Mouse (Mus musculus): ENCODE results near the gene Gm19402. TPM values are rescaled to one million over a fixed set of nuclear protein-coding genes. Genes with fewer than 3 reads are reported as not detected.
"Not testable (repeated sequence)": the region's sequence is repeated elsewhere in the genome, so short reads cannot be mapped to it uniquely, and the experiment has no call there.

Gene Gm19402
- not detected in 2 replicates for polyA plus RNA-seq (2014; fragmentation: Nextera tagmentation; extraction: Ambion mirVana)

DNA sequence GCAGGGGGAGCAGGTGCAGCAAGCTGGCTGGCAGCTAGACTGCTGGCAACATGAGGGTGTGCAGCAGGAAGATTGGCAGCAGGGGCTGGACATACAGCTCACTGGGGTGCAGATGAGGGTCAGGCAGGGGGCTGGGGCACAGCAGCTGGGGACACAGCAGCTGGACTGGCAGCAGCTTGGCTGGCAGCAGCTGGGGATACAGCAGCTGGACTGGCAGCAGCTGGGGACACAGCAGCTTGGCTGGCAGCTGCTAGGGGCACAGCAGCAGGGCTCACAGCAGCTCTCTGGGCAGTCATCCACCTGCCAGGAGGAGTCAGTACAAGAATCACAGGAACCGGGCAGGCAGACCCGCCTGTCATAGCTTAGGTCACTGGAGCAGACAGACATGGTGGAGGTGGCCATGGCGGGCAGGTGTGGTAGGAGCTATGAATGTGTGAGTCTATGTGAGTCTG is at the start of gene Gm19402:
Gm19402 (minus strand) TSS at position 402 of the 452 bp plus-strand sequence.
- not testable (repeated sequence) for H3K4me1 ChIP-seq (ENCODE audit: control insufficient read depth in 2 of 2, insufficient read depth in 2 of 2, low read length in 2 of 2); H3K9me3 ChIP-seq (ENCODE audit: control insufficient read depth, low read length); H3K4me3 ChIP-seq (ENCODE audit: control insufficient read depth in 1 of 2, insufficient read depth in 1 of 2, low read depth in 1 of 2, low read length in 2 of 2); ATAC-seq (ENCODE audit: insufficient number of reproducible peaks, insufficient read depth, low FRiP score, low read depth); H3K36me3 ChIP-seq (ENCODE audit: control insufficient read depth, insufficient read depth, low read length); H3K9ac ChIP-seq (ENCODE audit: low read length); H3K4me2 ChIP-seq (ENCODE audit: low read length); H3K27ac ChIP-seq (replicated peaks in 1 of 2; ENCODE audit: control insufficient read depth in 1 of 2, insufficient read depth in 1 of 2, low read depth in 2 of 2, low read length in 2 of 2)
- 73% methylated on average over 3 of the region's 3 CpGs for WGBS
- peaks cover 44% of the 10 kb centered on the region for H3K27me3 ChIP-seq (ENCODE audit: control insufficient read depth, insufficient read depth, low read length)

DNA sequence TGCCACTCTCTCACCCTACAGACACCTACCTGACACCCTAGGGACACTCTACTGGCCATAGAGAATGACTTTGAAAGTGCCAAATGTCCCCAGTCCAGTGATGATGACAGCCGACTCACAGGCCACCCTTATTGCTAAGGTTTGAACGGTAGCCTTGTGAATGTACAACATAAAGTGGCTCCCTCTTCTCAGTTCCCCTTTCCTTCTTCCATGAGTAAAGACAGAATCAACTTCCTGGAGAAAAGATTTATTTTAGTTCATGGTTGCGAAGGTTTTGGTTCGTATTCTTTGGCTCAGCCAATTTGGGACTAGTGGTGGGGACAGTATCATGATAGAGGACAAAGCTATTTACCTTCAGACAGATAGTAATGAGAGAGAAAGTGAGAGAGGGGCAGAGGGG is 48.4 kb upstream of the Gm19402 start:
- ATAC-seq (ENCODE audit: insufficient number of reproducible peaks, insufficient read depth, low FRiP score, low read depth) = no peak
- H3K36me3 ChIP-seq (ENCODE audit: control insufficient read depth, insufficient read depth, low read length) = no peaks in the 10 kb centered on the region
- H3K4me1 ChIP-seq (ENCODE audit: control insufficient read depth in 2 of 2, insufficient read depth in 2 of 2, low read length in 2 of 2) = no peaks in the 10 kb centered on the region
- no peaks in the 10 kb centered on the region for H3K27me3 ChIP-seq (ENCODE audit: control insufficient read depth, insufficient read depth, low read length)
- no peak overlapping the region for H3K27ac ChIP-seq (replicated peaks in 1 of 2; ENCODE audit: control insufficient read depth in 1 of 2, insufficient read depth in 1 of 2, low read depth in 2 of 2, low read length in 2 of 2)
- H3K9ac ChIP-seq (ENCODE audit: low read length) = no peak overlapping the region
- peaks cover 4% of the 10 kb centered on the region for H3K9me3 ChIP-seq (ENCODE audit: control insufficient read depth, low read length)
- no peak overlapping the region for H3K4me3 ChIP-seq (ENCODE audit: control insufficient read depth in 1 of 2, insufficient read depth in 1 of 2, low read depth in 1 of 2, low read length in 2 of 2)
- 71% methylated on average over 4 of the region's 4 CpGs for WGBS
- H3K4me2 ChIP-seq (ENCODE audit: low read length) = no peak overlapping the region

GRCm38 (mm10) chr10:77735928-77736327 is 45.4 kb upstream of the Gm19402 start:
- Histone ChIP-seq H3K4me3 (ENCODE audit: control insufficient read depth in 1 of 2, insufficient read depth in 1 of 2, low read depth in 1 of 2, low read length in 2 of 2) (no peak overlapping the region), H3K4me1 (ENCODE audit: control insufficient read depth in 2 of 2, insufficient read depth in 2 of 2, low read length in 2 of 2) (no peaks in the 10 kb centered on the region), H3K27ac (replicated peaks in 1 of 2; ENCODE audit: control insufficient read depth in 1 of 2, insufficient read depth in 1 of 2, low read depth in 2 of 2, low read length in 2 of 2) (no peak overlapping the region), H3K36me3 (ENCODE audit: control insufficient read depth, insufficient read depth, low read length) (no peaks in the 10 kb centered on the region), H3K27me3 (ENCODE audit: control insufficient read depth, insufficient read depth, low read length) (no peaks in the 10 kb centered on the region), H3K9ac (ENCODE audit: low read length) (no peak overlapping the region), H3K9me3 (ENCODE audit: control insufficient read depth, low read length) (peaks cover 4% of the 10 kb centered on the region), H3K4me2 (ENCODE audit: low read length) (no peak overlapping the region)
- WGBS = 96% methylated on average over 1 of the region's 1 CpGs
- no peak for ATAC-seq (ENCODE audit: insufficient number of reproducible peaks, insufficient read depth, low FRiP score, low read depth)

GRCm38 (mm10) chr10:77729241-77729640 is 38.7 kb upstream of the Gm19402 start:
- no peaks in the 10 kb centered on the region for H3K4me1 ChIP-seq (ENCODE audit: control insufficient read depth in 2 of 2, insufficient read depth in 2 of 2, low read length in 2 of 2)
- no peak overlapping the region for H3K27ac ChIP-seq (replicated peaks in 1 of 2; ENCODE audit: control insufficient read depth in 1 of 2, insufficient read depth in 1 of 2, low read depth in 2 of 2, low read length in 2 of 2)
- H3K4me2 ChIP-seq (ENCODE audit: low read length) = no peak overlapping the region
- no peaks in the 10 kb centered on the region for H3K36me3 ChIP-seq (ENCODE audit: control insufficient read depth, insufficient read depth, low read length)
- H3K9ac ChIP-seq (ENCODE audit: low read length) = no peak overlapping the region
- H3K4me3 ChIP-seq (ENCODE audit: control insufficient read depth in 1 of 2, insufficient read depth in 1 of 2, low read depth in 1 of 2, low read length in 2 of 2) = no peak overlapping the region
- no peaks in the 10 kb centered on the region for H3K27me3 ChIP-seq (ENCODE audit: control insufficient read depth, insufficient read depth, low read length)
- 52% methylated on average over 4 of the region's 4 CpGs for WGBS
- no peak for ATAC-seq (ENCODE audit: insufficient number of reproducible peaks, insufficient read depth, low FRiP score, low read depth)
- no peaks in the 10 kb centered on the region for H3K9me3 ChIP-seq (ENCODE audit: control insufficient read depth, low read length)

DNA sequence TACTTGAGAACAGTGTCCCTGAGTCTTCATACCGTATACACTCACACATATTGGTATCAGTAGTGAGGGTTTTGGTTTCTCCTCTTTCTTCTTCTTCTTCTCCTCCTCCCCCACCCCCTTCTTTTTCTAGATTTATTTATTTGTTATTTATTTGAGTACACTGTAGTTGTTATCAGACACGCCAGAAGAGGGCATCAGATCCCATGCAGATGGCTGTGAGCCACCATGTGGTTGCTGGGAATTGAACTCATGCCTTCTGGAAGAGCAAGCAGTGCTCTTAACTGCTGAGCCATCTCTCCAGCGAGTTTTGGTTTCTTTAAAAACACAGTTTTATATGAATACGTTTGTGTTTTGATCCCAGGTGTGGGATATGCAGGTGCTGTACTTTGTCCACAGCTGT is 37.7 kb upstream of the Gm19402 start:
- ATAC-seq (ENCODE audit: insufficient number of reproducible peaks, insufficient read depth, low FRiP score, low read depth) = no peak
- H3K9me3 ChIP-seq (ENCODE audit: control insufficient read depth, low read length) = no peaks in the 10 kb centered on the region

GRCm38 (mm10) chr10:77726186-77726585 is 35.6 kb upstream of the Gm19402 start, which contains the start of gene Gm10100:
Gene Gm10100 (plus strand): TSS chr10:77726486.
- Histone ChIP-seq H3K4me2 (ENCODE audit: low read length) (no peak within 1 kb of the TSS), H3K9ac (ENCODE audit: low read length) (no peak within 1 kb of the TSS), H3K27ac (replicated peaks in 1 of 2; ENCODE audit: control insufficient read depth in 1 of 2, insufficient read depth in 1 of 2, low read depth in 2 of 2, low read length in 2 of 2) (no peak within 1 kb of the TSS), H3K27me3 (ENCODE audit: control insufficient read depth, insufficient read depth, low read length) (no peaks in the 10 kb centered on the region), H3K4me3 (ENCODE audit: control insufficient read depth in 1 of 2, insufficient read depth in 1 of 2, low read depth in 1 of 2, low read length in 2 of 2) (no peak within 1 kb of the TSS), H3K9me3 (ENCODE audit: control insufficient read depth, low read length) (no peaks in the 10 kb centered on the region), H3K36me3 (ENCODE audit: control insufficient read depth, insufficient read depth, low read length) (no peaks in the 10 kb centered on the region), H3K4me1 (ENCODE audit: control insufficient read depth in 2 of 2, insufficient read depth in 2 of 2, low read length in 2 of 2) (no peaks in the 10 kb centered on the region)
- WGBS = 28% methylated on average over 3 of the region's 3 CpGs
- no peak for ATAC-seq (ENCODE audit: insufficient number of reproducible peaks, insufficient read depth, low FRiP score, low read depth)

More for the DNA sequence above, 37.7 kb upstream of the Gm19402 start:
- H3K27ac ChIP-seq (replicated peaks in 1 of 2; ENCODE audit: control insufficient read depth in 1 of 2, insufficient read depth in 1 of 2, low read depth in 2 of 2, low read length in 2 of 2) = no peak overlapping the region
- no peaks in the 10 kb centered on the region for H3K27me3 ChIP-seq (ENCODE audit: control insufficient read depth, insufficient read depth, low read length)
- no peak overlapping the region for H3K4me2 ChIP-seq (ENCODE audit: low read length)
- no peak overlapping the region for H3K9ac ChIP-seq (ENCODE audit: low read length)
- no peaks in the 10 kb centered on the region for H3K36me3 ChIP-seq (ENCODE audit: control insufficient read depth, insufficient read depth, low read length)
- no peaks in the 10 kb centered on the region for H3K4me1 ChIP-seq (ENCODE audit: control insufficient read depth in 2 of 2, insufficient read depth in 2 of 2, low read length in 2 of 2)
- 59% methylated on average over 4 of the region's 4 CpGs for WGBS
- no peak overlapping the region for H3K4me3 ChIP-seq (ENCODE audit: control insufficient read depth in 1 of 2, insufficient read depth in 1 of 2, low read depth in 1 of 2, low read length in 2 of 2)

- WGBS = 68% methylated on average over 8 of the region's 8 CpGs
- no peak overlapping the region for H3K9ac ChIP-seq (ENCODE audit: low read length)
- H3K4me3 ChIP-seq (ENCODE audit: control insufficient read depth in 1 of 2, insufficient read depth in 1 of 2, low read depth in 1 of 2, low read length in 2 of 2) = no peak overlapping the region
- H3K36me3 ChIP-seq (ENCODE audit: control insufficient read depth, insufficient read depth, low read length) = no peaks in the 10 kb centered on the region
- no peaks in the 10 kb centered on the region for H3K27me3 ChIP-seq (ENCODE audit: control insufficient read depth, insufficient read depth, low read length)
- no peaks in the 10 kb centered on the region for H3K4me1 ChIP-seq (ENCODE audit: control insufficient read depth in 2 of 2, insufficient read depth in 2 of 2, low read length in 2 of 2)
- no peak overlapping the region for H3K4me2 ChIP-seq (ENCODE audit: low read length)
- no peak for ATAC-seq (ENCODE audit: insufficient number of reproducible peaks, insufficient read depth, low FRiP score, low read depth)
- no peak overlapping the region for H3K27ac ChIP-seq (replicated peaks in 1 of 2; ENCODE audit: control insufficient read depth in 1 of 2, insufficient read depth in 1 of 2, low read depth in 2 of 2, low read length in 2 of 2)
- H3K9me3 ChIP-seq (ENCODE audit: control insufficient read depth, low read length) = no peaks in the 10 kb centered on the region
Measured at GRCm38 (mm10) chr10:77724855-77725254, 34.3 kb upstream of the Gm19402 start.

DNA sequence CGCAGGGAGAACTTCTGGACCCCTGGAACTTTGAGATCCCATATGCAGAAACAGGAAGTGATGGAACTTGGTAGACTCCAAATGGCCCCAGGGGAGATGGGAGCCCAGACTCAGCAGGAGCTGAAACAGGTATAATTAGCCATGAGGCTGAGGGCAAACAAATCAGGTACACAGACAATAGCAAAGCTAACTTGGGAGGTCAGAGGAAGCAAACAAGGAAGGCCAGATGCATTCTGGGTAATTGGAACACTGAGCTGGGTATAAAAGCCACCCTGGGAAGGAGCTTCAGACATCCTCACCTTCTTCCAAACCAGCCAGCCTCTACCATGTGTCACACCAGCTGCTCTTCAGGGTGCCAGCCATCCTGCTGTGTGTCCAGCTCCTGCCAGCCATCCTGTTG is 29.7 kb upstream of the Gm19402 start, which contains the start of gene Krtap12-1:
Krtap12-1 (plus strand) TSS at position 301 of the 400 bp plus-strand sequence.
- H3K4me1 ChIP-seq (ENCODE audit: control insufficient read depth in 2 of 2, insufficient read depth in 2 of 2, low read length in 2 of 2); H3K36me3 ChIP-seq (ENCODE audit: control insufficient read depth, insufficient read depth, low read length): not testable (repeated sequence)

More for the DNA sequence above, 29.7 kb upstream of the Gm19402 start, which contains the start of gene Krtap12-1:
- not testable (repeated sequence) for ATAC-seq (ENCODE audit: insufficient number of reproducible peaks, insufficient read depth, low FRiP score, low read depth); H3K9me3 ChIP-seq (ENCODE audit: control insufficient read depth, low read length); H3K27ac ChIP-seq (replicated peaks in 1 of 2; ENCODE audit: control insufficient read depth in 1 of 2, insufficient read depth in 1 of 2, low read depth in 2 of 2, low read length in 2 of 2); H3K4me3 ChIP-seq (ENCODE audit: control insufficient read depth in 1 of 2, insufficient read depth in 1 of 2, low read depth in 1 of 2, low read length in 2 of 2); H3K27me3 ChIP-seq (ENCODE audit: control insufficient read depth, insufficient read depth, low read length); H3K4me2 ChIP-seq (ENCODE audit: low read length); H3K9ac ChIP-seq (ENCODE audit: low read length)
- WGBS = 80% methylated on average over 1 of the region's 1 CpGs
